Mouse (Mus musculus): Measurements from ENCODE around the gene BC048679.

Gene BC048679

DNA sequence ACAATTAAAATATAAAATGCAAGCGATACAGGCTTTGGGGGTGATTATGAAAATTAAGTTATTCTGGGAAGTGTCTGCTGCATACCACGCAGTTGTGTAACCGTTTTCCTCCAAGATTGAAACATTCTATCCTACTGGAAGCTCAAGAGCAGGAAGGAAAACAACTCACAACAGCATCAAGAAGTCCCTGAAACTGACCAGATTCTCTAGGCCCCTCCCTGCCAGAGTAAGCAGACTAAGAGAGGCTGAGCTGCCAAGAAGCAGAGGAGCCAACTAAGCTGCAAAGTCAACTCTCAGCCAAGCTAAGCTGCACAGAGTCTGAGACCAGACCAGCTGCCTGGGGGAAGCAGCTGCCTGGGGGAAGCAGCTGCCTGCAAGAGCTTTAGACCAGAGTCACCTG is 22.9 kb downstream of the BC048679 start:
- DNase-seq = no peak

GRCm38 (mm10) chr7:81464906-81465450 is 33.1 kb downstream of the BC048679 start:
- DNase-seq = no peak

DNA sequence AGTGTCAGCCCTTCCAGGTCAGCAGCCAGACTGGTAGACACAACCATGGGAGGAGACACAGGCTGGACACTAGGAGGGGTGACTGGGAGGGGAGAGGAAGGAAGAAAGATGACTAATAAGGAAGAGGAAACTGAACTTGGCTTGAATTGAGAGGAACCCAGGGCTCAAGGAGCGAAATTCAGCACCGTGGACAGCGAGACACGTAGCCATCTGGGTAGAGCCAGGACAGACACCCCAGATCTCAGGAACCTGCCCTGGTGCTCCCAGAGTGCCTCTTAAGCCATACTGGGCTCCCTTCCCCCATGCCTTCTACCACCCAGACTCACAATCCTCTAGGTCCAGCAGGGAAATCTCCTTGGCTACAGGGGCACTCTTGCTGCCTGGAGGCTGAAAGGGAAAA is 34.0 kb downstream of the BC048679 start:
- no peak for DNase-seq

GRCm38 (mm10) chr7:81462815-81463214 is 35.3 kb downstream of the BC048679 start:
- DNase-seq = no peak

GRCm38 (mm10) chr7:81455155-81455651 is 42.9 kb downstream of the BC048679 start, which contains the start of gene Cpeb1:
Cpeb1 (minus strand) TSS chr7:81455465.
- peak; percentile 55 for DNase-seq

DNA sequence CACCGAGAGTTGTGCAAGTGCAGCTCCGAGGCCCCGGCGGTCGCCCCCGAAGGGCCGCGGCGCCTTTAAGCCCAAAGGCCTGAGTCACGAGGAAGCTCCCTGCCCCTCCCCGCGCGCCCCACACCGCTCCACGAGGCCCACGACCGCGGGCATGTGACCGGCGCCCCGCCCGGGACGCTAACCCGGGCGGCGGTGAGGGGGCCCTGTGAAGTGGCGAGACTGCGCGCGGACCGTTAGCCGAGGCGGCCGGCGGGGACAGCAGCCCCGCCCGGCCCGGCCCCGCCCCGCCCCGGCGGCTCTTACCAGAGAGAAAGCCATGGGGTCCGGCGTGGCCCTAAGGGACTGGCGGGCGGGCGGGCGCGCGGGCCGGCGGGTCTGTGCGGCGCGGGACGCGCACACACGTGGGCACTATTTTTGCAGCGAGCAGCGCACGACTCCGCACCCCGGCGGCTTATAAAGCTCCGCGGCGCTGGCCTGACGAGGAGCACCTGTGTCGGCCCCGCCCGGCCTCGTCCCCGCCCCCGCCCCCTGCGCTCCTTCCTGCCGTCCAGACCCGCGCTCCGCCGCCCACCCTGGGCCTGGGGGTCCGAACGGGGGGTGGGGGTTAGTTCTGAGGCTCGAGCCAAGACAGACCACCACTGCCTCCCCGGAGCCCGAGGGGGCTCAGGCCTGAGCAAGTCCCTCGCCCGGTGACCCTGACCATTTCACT is 43.6 kb downstream of the BC048679 start:
- peak; percentile 60 for DNase-seq

GRCm38 (mm10) chr7:81453443-81454274 is 44.4 kb downstream of the BC048679 start:
- DNase-seq = peak; percentile 58

DNA sequence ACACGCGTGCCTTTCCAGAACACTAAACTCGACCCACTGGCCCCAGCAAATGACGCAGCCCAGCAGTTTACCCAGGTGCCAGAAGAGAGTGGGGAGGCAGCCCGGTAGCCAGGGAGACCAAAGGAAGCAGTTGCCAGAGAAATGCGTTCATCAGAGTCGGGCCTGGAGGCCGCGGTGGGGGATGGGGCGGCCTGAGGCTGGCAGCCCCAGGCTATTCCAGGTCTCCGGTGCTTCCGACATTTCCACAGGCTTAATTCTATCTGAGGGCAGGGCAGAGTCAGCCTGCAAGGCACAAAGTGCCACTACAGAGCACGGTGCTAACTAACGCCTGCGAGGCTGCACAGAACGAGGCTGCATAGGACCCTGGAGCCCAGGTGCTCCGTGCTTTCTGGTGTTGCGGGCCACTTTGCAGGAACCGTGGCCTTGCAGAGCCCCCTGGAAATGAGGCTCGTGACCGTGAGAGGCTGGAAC is 45.1 kb downstream of the BC048679 start:
- no peak for DNase-seq

Measured in right cerebral cortex, postnatal 4 days (tissue).